Mouse (Mus musculus) limb, embryonic 11.5 days (tissue): ENCODE measurements around the gene Rplp1. TPM values are rescaled to one million over a fixed set of nuclear protein-coding genes. Genes with fewer than 3 reads are reported as not detected.

ENCODE experiments used
- ATAC-seq: fragments of 200-750 bp; cut with Nextera tagmentation; 2 replicates; pipeline ENCODE4 v1.8.0; 2017; ENCODE audit warnings: low read depth; ENCODE audit not compliant: insufficient number of reproducible peaks, low FRiP score, low TSS enrichment
- DNase-seq: peaks from one replicate; pipeline ENCODE4 v3.0.0-alpha.2; 2015; ENCODE audit warnings: low spot score
- H3K27ac ChIP-seq: fragments of 300-500 bp; sonication (generic); replicated peaks from 2 replicates; pipeline ENCODE4 v1.5.1; 2014; ENCODE audit warnings: low read depth, mild to moderate bottlenecking, low read length
- H3K27me3 ChIP-seq: fragments of 300-500 bp; sonication (generic); 2 replicates; pipeline ENCODE4 v1.6.1; 2014; ENCODE audit warnings: mild to moderate bottlenecking, low read length, mixed read lengths; ENCODE audit not compliant: control insufficient read depth, insufficient read depth
- H3K36me3 ChIP-seq: fragments of 300-500 bp; sonication (generic); 2 replicates; pipeline ENCODE4 v1.6.1; 2014; ENCODE audit warnings: mild to moderate bottlenecking, low read length, moderate library complexity, mixed read lengths; ENCODE audit not compliant: control insufficient read depth, insufficient read depth
- H3K4me1 ChIP-seq: fragments of 300-500 bp; sonication (generic); 2 replicates; pipeline ENCODE4 v1.6.1; 2014; ENCODE audit warnings: low read length, mixed read lengths; ENCODE audit not compliant: control insufficient read depth, insufficient read depth
- H3K4me2 ChIP-seq: fragments of 300-500 bp; sonication (generic); 2 replicates; pipeline ENCODE4 v1.6.1; 2014; ENCODE audit warnings: low read depth, mild to moderate bottlenecking, moderate library complexity; ENCODE audit not compliant: severe bottlenecking
- H3K4me3 ChIP-seq: fragments of 300-500 bp; sonication (generic); 2 replicates; pipeline ENCODE4 v1.5.1; 2014; ENCODE audit warnings: low read depth, low read length
- H3K9ac ChIP-seq: fragments of 300-500 bp; sonication (generic); 2 replicates; pipeline ENCODE4 v1.6.1; 2014; ENCODE audit warnings: mild to moderate bottlenecking, low read length
- H3K9me3 ChIP-seq: fragments of 300-500 bp; sonication (generic); 2 replicates; pipeline ENCODE4 v1.6.1; 2016; ENCODE audit warnings: low read length; ENCODE audit not compliant: control insufficient read depth
- WGBS: fragments of 180-500 bp; shearing (Covaris S2); extraction: QIAGEN DNeasy Blood & Tissue Kit; methylation state at CpG from one replicate; pipeline ENCODE4 v1.1.7; 2014; 5-methylcytosine and 5-hydroxymethylcytosine counted together
- polyA plus RNA-seq: library from polyadenylated mRNA; unstranded; fragments of >200 nt; fragmentation: Nextera tagmentation; extraction: Ambion mirVana; gene quantifications from 2 replicates; pipeline ENCODE4 v1.2.1, GENCODE M21; 2014

Rplp1 gene
- polyA plus RNA-seq, 1 experiment from 2014 or later = 1,288 TPM

DNA sequence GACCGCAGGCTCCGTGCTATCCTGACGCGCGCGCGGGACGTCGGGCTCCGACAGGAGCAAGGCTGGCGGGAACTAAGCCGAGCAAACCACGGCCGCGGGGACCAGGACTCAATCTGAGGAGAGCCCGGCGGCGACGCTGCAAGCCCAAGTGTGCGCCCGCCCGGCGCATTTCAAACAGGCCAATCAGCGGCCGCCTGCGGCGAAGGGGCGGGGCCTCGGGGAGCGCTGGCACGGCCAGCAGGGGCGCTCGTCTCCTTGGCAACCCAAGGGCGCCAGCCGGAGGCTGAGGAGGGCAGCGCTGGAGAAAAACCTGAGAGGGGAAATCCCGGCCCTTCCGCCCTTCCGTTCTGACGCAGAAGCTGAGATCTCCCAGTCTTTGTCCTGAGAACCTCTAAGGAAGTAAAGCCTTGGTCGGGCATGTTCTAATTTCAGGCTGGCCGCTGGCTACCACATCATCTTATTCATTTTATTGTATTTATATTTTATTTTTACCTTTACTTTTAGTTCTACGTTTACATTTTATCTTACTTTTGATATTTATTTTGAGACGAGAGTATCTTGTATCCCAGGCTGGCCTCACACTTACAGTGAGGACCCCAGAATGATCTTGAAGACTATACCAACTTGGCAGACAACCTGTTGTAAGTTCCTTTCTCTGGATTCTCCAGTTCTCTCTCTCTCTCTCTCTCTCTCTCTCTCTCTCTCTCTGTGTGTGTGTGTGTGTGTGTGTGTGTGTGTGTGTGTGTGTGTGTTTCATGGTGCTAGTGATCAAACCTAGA lies 32.5 kb upstream of the Rplp1 start, which contains the start of gene Kif23:
TSS of gene Kif23 (minus strand) at position 152 of the 779 bp plus-strand sequence.
- H3K4me3 ChIP-seq = peak within 1 kb of the TSS; percentile 77
- H3K36me3 ChIP-seq = peaks cover 5% of the 10 kb centered on the region
- DNase-seq (peak; percentile 100), ATAC-seq (peak; percentile 90)
- peak within 1 kb of the TSS; percentile 80 for H3K9ac ChIP-seq
- H3K27ac ChIP-seq = peak within 1 kb of the TSS; percentile 75
- H3K9me3 ChIP-seq = no peaks in the 10 kb centered on the region
- H3K27me3 ChIP-seq = no peaks in the 10 kb centered on the region
- 0 out of 2 replicates have a peak, but pooled peaks cover 4% of the 10 kb centered on the region for H3K4me1 ChIP-seq
- peak within 1 kb of the TSS; percentile 83 for H3K4me2 ChIP-seq
- WGBS = under 1% methylated on average over 44 of the region's 44 CpGs

DNA sequence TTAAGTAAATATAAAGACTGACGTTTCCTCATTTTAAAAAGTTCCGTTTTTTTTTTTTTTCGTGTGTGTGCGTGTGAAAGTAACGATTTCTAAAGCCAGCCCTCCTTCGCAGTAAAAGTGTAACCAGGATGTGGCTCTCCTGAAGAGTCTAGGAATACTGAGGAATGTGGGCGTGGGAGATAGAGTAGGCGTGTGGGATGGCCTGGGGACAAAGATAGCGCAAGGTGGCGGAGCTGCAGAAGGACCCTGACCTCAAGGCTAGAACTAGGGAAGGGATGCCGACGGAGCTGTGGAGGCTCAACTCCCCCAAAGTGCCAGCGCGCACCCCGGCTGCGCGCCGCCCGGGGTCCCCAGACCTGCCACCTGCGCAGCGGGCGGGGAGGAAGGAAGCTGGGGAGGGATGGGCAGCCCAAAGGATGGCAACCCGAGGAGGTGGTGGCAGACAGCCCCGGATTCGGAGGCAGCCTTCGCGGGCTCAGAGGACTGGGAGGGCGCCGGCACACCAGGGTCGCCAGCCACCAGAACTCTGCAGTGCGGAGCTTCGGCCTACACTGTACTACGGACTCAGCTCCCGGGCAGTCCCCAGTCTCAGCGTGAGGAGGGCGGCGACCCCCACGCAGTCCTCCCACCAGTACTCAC lies 31.8 kb upstream of the Rplp1 start:
- peak; percentile 80 for ATAC-seq
- peak overlapping the region; percentile 75 for H3K27ac ChIP-seq
- H3K9me3 ChIP-seq = no peaks in the 10 kb centered on the region
- H3K9ac ChIP-seq = peak overlapping the region; percentile 80
- H3K27me3 ChIP-seq = no peaks in the 10 kb centered on the region
- peak overlapping the region; percentile 77 for H3K4me3 ChIP-seq
- H3K36me3 ChIP-seq = peaks cover 7% of the 10 kb centered on the region
- H3K4me1 ChIP-seq = 0 out of 2 replicates have a peak, but pooled peaks cover 4% of the 10 kb centered on the region
- H3K4me2 ChIP-seq = peak overlapping the region; percentile 83
- under 1% methylated on average over 38 of the region's 38 CpGs for WGBS
- DNase-seq = no peak

DNA sequence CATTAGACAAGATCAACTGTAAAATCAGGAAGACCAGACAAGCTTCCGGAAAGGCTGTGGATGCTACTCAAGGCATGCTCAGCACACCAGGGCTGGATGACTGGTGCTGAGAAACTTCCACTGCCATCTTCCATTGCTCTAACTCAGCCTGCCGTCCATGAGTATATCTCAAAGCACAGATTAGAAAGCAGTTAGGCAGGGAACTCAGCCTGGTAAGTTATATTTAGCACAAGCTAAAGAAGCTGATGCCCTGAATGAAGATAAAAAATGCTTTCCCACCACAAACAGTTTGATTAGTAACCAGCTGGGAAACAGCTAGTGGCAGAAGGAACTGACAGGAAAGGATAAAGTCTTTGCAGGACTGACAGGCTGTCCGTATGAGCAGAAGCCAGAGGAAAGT lies 26.7 kb upstream of the Rplp1 start:
- Histone ChIP-seq H3K4me1 (0 out of 2 replicates have a peak, but pooled peaks cover 4% of the 10 kb centered on the region), H3K9me3 (no peaks in the 10 kb centered on the region), H3K27me3 (no peaks in the 10 kb centered on the region), H3K36me3 (peaks cover 21% of the 10 kb centered on the region), H3K27ac (no peak overlapping the region), H3K4me2 (no peak overlapping the region), H3K4me3 (no peak overlapping the region), H3K9ac (no peak overlapping the region)
- WGBS = 90% methylated on average over 3 of the region's 3 CpGs
- DNase-seq (no peak), ATAC-seq (no peak)

DNA sequence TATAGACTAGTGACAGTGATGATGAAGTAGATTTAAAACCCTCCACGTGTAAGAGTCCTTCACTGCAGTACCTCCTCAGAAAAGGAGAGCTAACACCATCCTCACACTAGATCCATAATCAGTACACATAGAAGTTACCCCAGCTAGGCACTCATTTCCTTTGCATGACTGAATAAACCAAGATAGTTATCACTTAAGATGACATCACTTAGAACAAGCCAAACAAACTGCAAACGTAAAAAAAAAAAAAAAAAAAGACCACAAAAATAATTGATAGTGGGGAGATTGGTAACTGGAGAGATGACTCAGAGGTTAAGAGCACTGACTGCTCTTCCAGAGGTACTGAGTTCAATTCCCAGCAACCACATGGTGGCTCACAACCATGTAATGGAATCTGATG lies 19.0 kb upstream of the Rplp1 start:
- WGBS = 84% methylated on average over 2 of the region's 2 CpGs
- no peaks in the 10 kb centered on the region for H3K4me1 ChIP-seq
- H3K27me3 ChIP-seq = no peaks in the 10 kb centered on the region
- H3K27ac ChIP-seq = no peak overlapping the region
- H3K36me3 ChIP-seq = peaks cover 24% of the 10 kb centered on the region
- H3K9ac ChIP-seq = no peak overlapping the region
- ATAC-seq (no peak), DNase-seq (no peak)
- H3K4me3 ChIP-seq = no peak overlapping the region
- H3K4me2 ChIP-seq = no peak overlapping the region
- H3K9me3 ChIP-seq = no peaks in the 10 kb centered on the region

DNA sequence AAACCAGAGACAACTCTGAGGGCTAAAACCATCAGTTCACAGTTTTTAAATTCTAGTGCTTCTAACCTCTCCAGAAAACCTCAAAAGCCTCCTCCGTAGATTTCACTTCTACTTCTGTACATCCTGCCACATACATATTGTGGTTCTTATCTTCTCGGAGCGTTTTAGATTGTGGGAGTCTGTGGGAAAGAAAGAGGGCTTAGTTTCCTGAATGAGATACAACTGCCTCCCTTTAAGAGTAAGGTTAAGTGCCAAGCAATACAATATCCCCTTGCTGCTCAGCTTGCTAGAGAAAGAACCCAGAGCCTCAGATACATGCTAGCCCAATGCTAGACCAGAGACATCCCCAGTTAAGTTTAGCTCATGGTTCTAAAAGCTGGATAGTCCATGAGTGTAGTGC lies 17.7 kb upstream of the Rplp1 start:
- no peak overlapping the region for H3K4me2 ChIP-seq
- ATAC-seq = no peak
- 96% methylated on average over 3 of the region's 3 CpGs for whole genome bisulfite sequencing
- no peaks in the 10 kb centered on the region for H3K9me3 ChIP-seq
- H3K4me3 ChIP-seq = no peak overlapping the region
- H3K27me3 ChIP-seq = no peaks in the 10 kb centered on the region
- H3K27ac ChIP-seq = no peak overlapping the region
- no peak overlapping the region for H3K9ac ChIP-seq
- peaks cover 22% of the 10 kb centered on the region for H3K36me3 ChIP-seq
- no peaks in the 10 kb centered on the region for H3K4me1 ChIP-seq
- DNase-seq = no peak

DNA sequence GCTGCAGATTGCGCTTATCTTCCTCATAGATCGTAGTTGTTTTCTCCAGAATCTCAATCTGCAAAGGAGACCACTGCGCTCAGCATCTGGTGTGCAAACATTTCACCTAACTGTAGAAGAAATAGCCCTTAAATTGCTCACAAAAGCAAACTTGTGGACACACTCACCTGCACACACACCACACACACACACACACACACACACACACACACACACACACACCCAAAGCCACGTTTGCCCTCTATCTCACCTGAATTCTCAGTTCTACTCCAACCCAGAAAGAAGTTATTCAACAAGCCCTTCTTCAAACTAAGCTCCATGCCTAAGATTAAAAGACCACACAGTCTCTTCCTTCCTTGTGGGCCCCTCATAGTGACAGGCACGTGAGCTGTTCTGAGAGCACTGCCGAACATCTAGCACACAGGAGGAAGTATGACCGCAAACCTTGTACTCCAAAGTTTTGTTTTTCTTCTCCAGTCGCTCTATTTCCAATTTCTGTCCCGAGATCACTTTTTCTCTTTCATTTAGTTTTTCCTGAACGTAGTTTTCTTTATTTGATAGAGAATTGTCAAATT lies 10.8 kb upstream of the Rplp1 start:
- H3K4me2 ChIP-seq = no peak overlapping the region
- H3K9ac ChIP-seq = no peak overlapping the region
- WGBS = 94% methylated on average over 10 of the region's 10 CpGs
- H3K4me3 ChIP-seq = no peak overlapping the region
- peaks cover 20% of the 10 kb centered on the region; the same call in 1 of the 2 replicates for H3K36me3 ChIP-seq
- H3K4me1 ChIP-seq = no peaks in the 10 kb centered on the region
- no peaks in the 10 kb centered on the region for H3K27me3 ChIP-seq
- no peaks in the 10 kb centered on the region for H3K9me3 ChIP-seq
- ATAC-seq (no peak), DNase-seq (no peak)
- no peak overlapping the region for H3K27ac ChIP-seq

DNA sequence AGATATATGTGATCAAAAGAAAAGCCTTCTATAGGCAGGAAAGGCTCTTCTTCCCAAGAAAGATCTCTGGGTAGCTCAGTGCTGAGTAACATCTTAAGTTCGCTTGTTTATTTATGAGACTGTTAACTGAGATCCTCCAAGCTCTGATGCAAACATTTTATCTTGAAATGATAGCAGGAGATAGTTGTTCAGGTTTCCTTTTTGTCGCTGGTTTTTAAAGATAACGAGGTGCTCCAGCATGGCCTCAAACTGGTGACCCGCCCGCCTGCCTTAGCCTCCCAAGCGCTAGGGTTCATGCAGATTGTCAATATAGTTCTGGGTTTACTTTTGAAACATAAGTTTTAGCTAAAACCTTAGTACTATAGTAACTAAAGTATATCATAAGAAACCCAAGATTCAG lies 6.0 kb upstream of the Rplp1 start:
- Histone ChIP-seq H3K27me3 (no peaks in the 10 kb centered on the region), H3K4me1 (no peaks in the 10 kb centered on the region), H3K36me3 (peaks cover 14% of the 10 kb centered on the region), H3K9ac (no peak overlapping the region), H3K27ac (no peak overlapping the region), H3K4me3 (no peak overlapping the region), H3K4me2 (no peak overlapping the region), H3K9me3 (no peaks in the 10 kb centered on the region)
- WGBS = 91% methylated on average over 6 of the region's 6 CpGs
- ATAC-seq = no peak
- DNase-seq = no peak

DNA sequence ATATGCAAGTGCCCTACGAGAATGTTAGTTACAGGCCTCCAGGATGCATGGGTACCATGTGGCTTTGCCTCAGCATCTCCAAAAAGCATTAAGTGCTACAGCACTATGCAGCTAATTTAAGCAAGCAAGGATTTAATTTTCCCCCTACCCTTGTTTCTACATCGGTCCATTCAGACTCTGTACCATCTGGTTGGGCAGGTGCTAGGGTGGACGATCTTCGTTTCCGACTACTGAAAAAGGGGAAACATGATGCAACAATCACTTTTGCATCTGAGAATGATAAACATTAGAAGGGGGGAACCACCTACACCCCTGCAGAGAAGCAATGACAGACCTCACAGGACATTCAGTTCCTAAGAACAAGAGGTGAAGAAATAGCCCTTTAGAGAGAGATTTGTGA lies 5.1 kb upstream of the Rplp1 start:
- WGBS = 92% methylated on average over 5 of the region's 5 CpGs
- peaks cover 14% of the 10 kb centered on the region for H3K36me3 ChIP-seq
- DNase-seq = no peak

More for the DNA sequence above, 5.1 kb upstream of the Rplp1 start:
- no peak for ATAC-seq
- Histone ChIP-seq H3K9ac (no peak overlapping the region), H3K4me3 (no peak overlapping the region), H3K4me1 (no peaks in the 10 kb centered on the region), H3K4me2 (no peak overlapping the region), H3K27me3 (no peaks in the 10 kb centered on the region), H3K9me3 (no peaks in the 10 kb centered on the region), H3K27ac (no peak overlapping the region)
